Mouse (Mus musculus): Measurements from ENCODE around the gene Colec11. TPM values are rescaled to one million over a fixed set of nuclear protein-coding genes. Genes with fewer than 3 reads are reported as not detected.
A peak's percentile ranks its signal among the peaks of the same experiment; 100 is the strongest.

Gene Colec11
- polyA plus RNA-seq, 1 experiment from 2014 or later, result 0.51 TPM

GRCm38 (mm10) chr12:28614401-28614800 lies 8.8 kb downstream of the Colec11 start:
- WGBS, result 76% methylated on average over 7 of the region's 7 CpGs
- no peak for ATAC-seq (ENCODE audit: low FRiP score)
- Histone ChIP-seq H3K36me3 (ENCODE audit: control insufficient read depth, insufficient read depth, low read length) (no peaks in the 10 kb centered on the region), H3K4me1 (replicated peaks; ENCODE audit: control insufficient read depth, insufficient read depth, low read length) (no peaks in the 10 kb centered on the region), H3K4me3 (ENCODE audit: low read depth, low read length) (no peak overlapping the region), H3K4me2 (replicated peaks; ENCODE audit: low read depth, low read length) (no peak overlapping the region), H3K9me3 (ENCODE audit: control insufficient read depth, low read length) (no peaks in the 10 kb centered on the region), H3K27ac (ENCODE audit: low read depth, low read length) (no peak overlapping the region), H3K27me3 (ENCODE audit: control insufficient read depth, insufficient read depth, low read length) (no peaks in the 10 kb centered on the region), H3K9ac (ENCODE audit: low read depth, low read length) (no peak overlapping the region)
- DNase-seq (ENCODE audit: low spot score), result no peak

GRCm38 (mm10) chr12:28612391-28612790 lies 10.8 kb downstream of the Colec11 start:
- 88% methylated on average over 6 of the region's 6 CpGs for WGBS
- Histone ChIP-seq H3K4me3 (ENCODE audit: low read depth, low read length) (no peak overlapping the region), H3K36me3 (ENCODE audit: control insufficient read depth, insufficient read depth, low read length) (no peaks in the 10 kb centered on the region), H3K4me1 (replicated peaks; ENCODE audit: control insufficient read depth, insufficient read depth, low read length) (no peaks in the 10 kb centered on the region; the same call in 1 of the 2 replicates), H3K27ac (ENCODE audit: low read depth, low read length) (no peak overlapping the region), H3K4me2 (replicated peaks; ENCODE audit: low read depth, low read length) (no peak overlapping the region), H3K27me3 (ENCODE audit: control insufficient read depth, insufficient read depth, low read length) (no peaks in the 10 kb centered on the region), H3K9me3 (ENCODE audit: control insufficient read depth, low read length) (no peaks in the 10 kb centered on the region), H3K9ac (ENCODE audit: low read depth, low read length) (no peak overlapping the region)
- DNase-seq (ENCODE audit: low spot score) (no peak), ATAC-seq (ENCODE audit: low FRiP score) (no peak)

GRCm38 (mm10) chr12:28607546-28608305 lies 15.5 kb downstream of the Colec11 start:
- DNase-seq (ENCODE audit: low spot score), result peak; percentile 13
- Histone ChIP-seq H3K27me3 (ENCODE audit: control insufficient read depth, insufficient read depth, low read length) (no peaks in the 10 kb centered on the region), H3K9me3 (ENCODE audit: control insufficient read depth, low read length) (no peaks in the 10 kb centered on the region), H3K4me1 (replicated peaks; ENCODE audit: control insufficient read depth, insufficient read depth, low read length) (no peaks in the 10 kb centered on the region; the same call in 1 of the 2 replicates), H3K4me3 (ENCODE audit: low read depth, low read length) (no peak overlapping the region), H3K4me2 (replicated peaks; ENCODE audit: low read depth, low read length) (no peak overlapping the region), H3K9ac (ENCODE audit: low read depth, low read length) (no peak overlapping the region; the same call in 1 of the 2 replicates), H3K36me3 (ENCODE audit: control insufficient read depth, insufficient read depth, low read length) (no peaks in the 10 kb centered on the region), H3K27ac (ENCODE audit: low read depth, low read length) (no peak overlapping the region)
- ATAC-seq (ENCODE audit: low FRiP score), result no peak
- 59% methylated on average over 17 of the region's 17 CpGs for WGBS

GRCm38 (mm10) chr12:28603494-28603893 lies 19.7 kb downstream of the Colec11 start:
- Histone ChIP-seq H3K9me3 (ENCODE audit: control insufficient read depth, low read length) (no peaks in the 10 kb centered on the region), H3K27me3 (ENCODE audit: control insufficient read depth, insufficient read depth, low read length) (no peaks in the 10 kb centered on the region), H3K27ac (ENCODE audit: low read depth, low read length) (no peak overlapping the region), H3K4me1 (replicated peaks; ENCODE audit: control insufficient read depth, insufficient read depth, low read length) (no peaks in the 10 kb centered on the region; the same call in 1 of the 2 replicates), H3K4me2 (replicated peaks; ENCODE audit: low read depth, low read length) (no peak overlapping the region), H3K36me3 (ENCODE audit: control insufficient read depth, insufficient read depth, low read length) (no peaks in the 10 kb centered on the region), H3K4me3 (ENCODE audit: low read depth, low read length) (no peak overlapping the region), H3K9ac (ENCODE audit: low read depth, low read length) (no peak overlapping the region)
- no peak for ATAC-seq (ENCODE audit: low FRiP score)
- DNase-seq (ENCODE audit: low spot score), result no peak
- 73% methylated on average over 1 of the region's 1 CpGs for WGBS

- H3K4me3 ChIP-seq (ENCODE audit: low read depth, low read length), result no peak overlapping the region
- ATAC-seq (ENCODE audit: low FRiP score) (no peak), DNase-seq (ENCODE audit: low spot score) (no peak)
- no peak overlapping the region for H3K4me2 ChIP-seq (replicated peaks; ENCODE audit: low read depth, low read length)
- no peaks in the 10 kb centered on the region for H3K4me1 ChIP-seq (replicated peaks; ENCODE audit: control insufficient read depth, insufficient read depth, low read length)
- no peaks in the 10 kb centered on the region for H3K27me3 ChIP-seq (ENCODE audit: control insufficient read depth, insufficient read depth, low read length)
- WGBS, result 43% methylated on average over 4 of the region's 4 CpGs
- H3K9me3 ChIP-seq (ENCODE audit: control insufficient read depth, low read length), result no peaks in the 10 kb centered on the region
- H3K9ac ChIP-seq (ENCODE audit: low read depth, low read length), result no peak overlapping the region
- no peak overlapping the region for H3K27ac ChIP-seq (ENCODE audit: low read depth, low read length)
- no peaks in the 10 kb centered on the region for H3K36me3 ChIP-seq (ENCODE audit: control insufficient read depth, insufficient read depth, low read length)
These were observed 20.9 kb downstream of the Colec11 start for GRCm38 (mm10) chr12:28602259-28602658.

- no peak overlapping the region for H3K27ac ChIP-seq (ENCODE audit: low read depth, low read length)
- H3K4me3 ChIP-seq (ENCODE audit: low read depth, low read length), result no peak overlapping the region
- H3K9me3 ChIP-seq (ENCODE audit: control insufficient read depth, low read length), result no peaks in the 10 kb centered on the region
- no peaks in the 10 kb centered on the region for H3K4me1 ChIP-seq (replicated peaks; ENCODE audit: control insufficient read depth, insufficient read depth, low read length)
- no peaks in the 10 kb centered on the region for H3K36me3 ChIP-seq (ENCODE audit: control insufficient read depth, insufficient read depth, low read length)
- WGBS, result 61% methylated on average over 2 of the region's 2 CpGs
- DNase-seq (ENCODE audit: low spot score) (no peak), ATAC-seq (ENCODE audit: low FRiP score) (no peak)
- no peaks in the 10 kb centered on the region for H3K27me3 ChIP-seq (ENCODE audit: control insufficient read depth, insufficient read depth, low read length)
- no peak overlapping the region for H3K4me2 ChIP-seq (replicated peaks; ENCODE audit: low read depth, low read length)
- no peak overlapping the region for H3K9ac ChIP-seq (ENCODE audit: low read depth, low read length)
These were observed 24.6 kb downstream of the Colec11 start for GRCm38 (mm10) chr12:28598526-28598991.

GRCm38 (mm10) chr12:28598110-28598509 lies 25.1 kb downstream of the Colec11 start:
- Histone ChIP-seq H3K36me3 (ENCODE audit: control insufficient read depth, insufficient read depth, low read length) (no peaks in the 10 kb centered on the region), H3K4me3 (ENCODE audit: low read depth, low read length) (no peak overlapping the region), H3K4me2 (replicated peaks; ENCODE audit: low read depth, low read length) (no peak overlapping the region), H3K27ac (ENCODE audit: low read depth, low read length) (no peak overlapping the region), H3K9me3 (ENCODE audit: control insufficient read depth, low read length) (no peaks in the 10 kb centered on the region), H3K27me3 (ENCODE audit: control insufficient read depth, insufficient read depth, low read length) (no peaks in the 10 kb centered on the region), H3K4me1 (replicated peaks; ENCODE audit: control insufficient read depth, insufficient read depth, low read length) (no peaks in the 10 kb centered on the region), H3K9ac (ENCODE audit: low read depth, low read length) (no peak overlapping the region)
- 75% methylated on average over 3 of the region's 3 CpGs for WGBS
- DNase-seq (ENCODE audit: low spot score), result no peak
- ATAC-seq (ENCODE audit: low FRiP score), result no peak

- no peaks in the 10 kb centered on the region for H3K36me3 ChIP-seq (ENCODE audit: control insufficient read depth, insufficient read depth, low read length)
- H3K27ac ChIP-seq (ENCODE audit: low read depth, low read length), result no peak overlapping the region
- no peaks in the 10 kb centered on the region for H3K4me1 ChIP-seq (replicated peaks; ENCODE audit: control insufficient read depth, insufficient read depth, low read length)
- ATAC-seq (ENCODE audit: low FRiP score) (no peak), DNase-seq (ENCODE audit: low spot score) (no peak)
- 84% methylated on average over 9 of the region's 9 CpGs for WGBS
- no peak overlapping the region for H3K4me2 ChIP-seq (replicated peaks; ENCODE audit: low read depth, low read length)
- no peak overlapping the region for H3K9ac ChIP-seq (ENCODE audit: low read depth, low read length)
- H3K4me3 ChIP-seq (ENCODE audit: low read depth, low read length), result no peak overlapping the region
- H3K9me3 ChIP-seq (ENCODE audit: control insufficient read depth, low read length), result no peaks in the 10 kb centered on the region
- H3K27me3 ChIP-seq (ENCODE audit: control insufficient read depth, insufficient read depth, low read length), result no peaks in the 10 kb centered on the region
These were observed 25.5 kb downstream of the Colec11 start for GRCm38 (mm10) chr12:28597699-28598098.

- no peak for ATAC-seq (ENCODE audit: low FRiP score)
- no peak for DNase-seq (ENCODE audit: low spot score)
- H3K36me3 ChIP-seq (ENCODE audit: control insufficient read depth, insufficient read depth, low read length), result no peaks in the 10 kb centered on the region
- no peaks in the 10 kb centered on the region for H3K27me3 ChIP-seq (ENCODE audit: control insufficient read depth, insufficient read depth, low read length)
- H3K4me3 ChIP-seq (ENCODE audit: low read depth, low read length), result no peak overlapping the region
- no peaks in the 10 kb centered on the region for H3K9me3 ChIP-seq (ENCODE audit: control insufficient read depth, low read length)
- no peaks in the 10 kb centered on the region for H3K4me1 ChIP-seq (replicated peaks; ENCODE audit: control insufficient read depth, insufficient read depth, low read length)
- H3K9ac ChIP-seq (ENCODE audit: low read depth, low read length), result no peak overlapping the region
- no peak overlapping the region for H3K27ac ChIP-seq (ENCODE audit: low read depth, low read length)
- no peak overlapping the region for H3K4me2 ChIP-seq (replicated peaks; ENCODE audit: low read depth, low read length)
These were observed 26.3 kb downstream of the Colec11 start for GRCm38 (mm10) chr12:28596851-28597250.

All from hindbrain, embryonic 11.5 days (tissue).